Mouse (Mus musculus) adrenal gland, postnatal 4 days (tissue): ENCODE measurements at regions not wholly inside any gene's neighbourhood (a gene's known extent, or its start where the extent isn't known, plus 50 kb on each side); places are given as distances from the start of the nearest gene placed in this dataset.

Experiments used
- DNase-seq, 2 experiments: peaks; one replicate each; pipeline ENCODE4 v3.0.0; 2021 to 2022; ENCODE audit warnings: low spot score in 2 of 2, mixed read lengths in 2 of 2

- no peak for DNase-seq
Observed at GRCm38 (mm10) chr9:46738056-46738455, 260.5 kb upstream of the Gm4791 start.

DNA sequence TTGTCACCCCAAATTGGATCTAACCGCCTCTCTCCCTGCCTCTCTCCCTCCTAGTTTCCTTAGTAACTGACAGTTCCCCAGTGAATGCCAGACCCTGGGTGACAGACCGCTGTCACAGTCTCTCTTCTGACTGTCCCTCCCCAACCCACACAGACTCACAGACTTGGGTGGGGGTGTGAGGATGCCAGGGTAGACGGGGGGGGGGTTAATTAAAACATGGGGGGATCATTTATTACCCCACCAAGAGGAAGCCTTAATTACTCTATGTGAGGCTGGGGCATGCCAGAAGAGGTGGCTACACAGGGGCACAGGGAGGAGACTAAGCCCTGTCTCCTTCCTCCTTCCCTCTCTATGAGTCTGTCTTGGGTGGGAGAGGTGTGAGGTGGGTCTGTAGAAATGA, 261.1 kb upstream of the Gm4791 start:
- DNase-seq = no peak

GRCm38 (mm10) chr9:46736232-46736631, 262.3 kb upstream of the Gm4791 start:
- no peak for DNase-seq

GRCm38 (mm10) chr9:46735664-46736067, 262.9 kb upstream of the Gm4791 start:
- peak; percentile 60 to 77 for DNase-seq

DNA sequence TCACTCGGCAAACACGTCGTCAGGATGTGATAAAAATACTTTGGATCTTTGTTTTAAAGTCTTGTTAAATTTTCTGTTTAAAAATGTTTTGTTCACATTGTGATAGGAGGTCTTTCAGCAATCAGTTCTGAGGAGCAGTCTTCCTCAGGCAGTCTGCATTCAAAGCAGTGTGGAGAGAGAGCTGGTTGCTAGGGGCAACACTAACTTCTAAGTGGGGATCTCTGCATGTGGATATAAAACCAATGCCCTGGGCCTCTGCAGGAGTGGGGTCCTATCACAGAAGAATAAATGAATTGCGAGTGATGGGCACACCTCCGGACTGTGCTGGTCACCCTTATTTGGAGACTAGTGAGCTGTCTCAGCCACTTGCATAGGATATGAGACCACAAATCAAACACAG, 270.1 kb upstream of the Gm4791 start:
- DNase-seq = no peak

- DNase-seq = no peak
Observed at GRCm38 (mm10) chr9:46724231-46724630, 274.3 kb upstream of the Gm4791 start.

DNA sequence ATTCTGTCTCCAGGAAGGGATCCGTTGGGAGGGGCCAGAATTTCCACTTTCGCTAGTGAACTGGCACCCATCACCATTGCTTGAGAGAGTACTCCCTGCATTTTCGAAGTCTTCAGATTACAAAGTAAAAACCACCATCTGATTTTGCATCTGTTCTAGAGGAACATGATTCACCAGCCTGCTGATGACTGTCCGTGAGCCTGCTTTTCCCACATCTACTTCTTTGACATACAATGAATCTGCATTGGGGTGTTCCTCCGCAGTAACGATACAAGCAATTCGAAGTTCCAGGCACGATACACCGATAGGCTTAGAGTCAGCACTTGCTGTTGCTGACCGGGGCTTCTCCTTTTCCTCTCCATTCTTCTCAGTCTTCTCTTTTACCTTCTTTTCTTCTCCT, 285.1 kb upstream of the Gm4791 start:
- DNase-seq = no peak

DNA sequence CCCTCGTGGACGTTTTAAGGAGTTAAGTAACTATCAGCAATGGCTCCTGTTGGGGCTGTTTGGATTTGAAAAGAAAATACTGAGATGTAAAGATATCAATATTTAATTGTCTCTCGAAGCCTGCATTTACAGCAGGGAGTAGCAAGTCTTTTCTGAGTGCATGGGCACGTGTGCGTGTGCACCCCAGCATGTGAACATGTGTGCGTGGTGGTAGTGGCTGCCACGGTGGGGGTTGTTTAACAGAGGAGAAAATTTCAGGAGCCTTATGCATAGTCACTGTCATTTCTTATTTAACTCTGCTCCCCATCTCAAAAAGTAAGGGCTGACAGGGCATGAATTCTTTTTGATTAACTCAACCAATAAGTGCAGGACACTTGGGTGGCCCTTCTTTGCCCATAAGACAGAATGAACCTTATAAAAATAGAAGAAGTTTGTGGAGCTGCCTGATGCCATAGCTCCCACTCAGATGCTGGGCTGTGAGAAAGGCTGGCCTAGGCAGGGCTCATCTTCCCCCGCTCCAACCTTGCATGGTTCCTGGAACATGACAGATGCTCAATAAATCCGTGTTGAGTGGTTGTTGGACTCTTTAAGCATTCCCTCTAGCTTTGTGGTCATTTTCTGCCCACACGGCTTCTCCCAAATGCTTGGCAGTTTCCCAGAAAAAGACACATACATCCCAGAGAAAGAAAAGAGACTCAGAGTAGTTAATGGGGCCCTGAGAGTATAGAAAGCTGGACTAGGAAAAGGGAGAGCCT, 294.2 kb upstream of the Gm4791 start:
- DNase-seq = no peak

DNA sequence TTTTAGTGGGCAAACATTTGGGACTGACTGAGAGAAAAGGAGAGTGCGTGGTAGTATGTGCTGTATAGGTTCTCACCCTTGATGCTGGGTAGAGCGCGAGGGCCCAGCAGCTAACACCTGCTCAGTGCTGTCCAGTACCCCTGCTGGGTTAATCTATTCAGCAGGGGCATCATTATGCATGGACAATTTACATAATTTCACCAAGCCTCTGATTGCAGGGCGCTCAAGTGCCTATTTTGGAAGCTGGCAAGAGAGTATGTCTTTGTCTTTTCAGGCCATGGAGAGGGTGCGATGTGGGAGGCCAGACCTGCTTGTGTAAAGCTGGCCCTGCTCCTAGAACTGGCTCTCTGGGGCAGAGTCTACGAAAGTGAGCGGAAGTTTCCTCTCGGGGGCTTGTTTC, 294.9 kb upstream of the Gm4791 start:
- DNase-seq = no peak

- no peak for DNase-seq
Observed at GRCm38 (mm10) chr9:46702901-46703636, 295.5 kb upstream of the Gm4791 start.

- DNase-seq = no peak
Observed at GRCm38 (mm10) chr9:46702053-46702900, 296.3 kb upstream of the Gm4791 start.

- no peak for DNase-seq
Observed at GRCm38 (mm10) chr9:46696171-46696570, 302.4 kb upstream of the Gm4791 start.

- no peak for DNase-seq
Observed at GRCm38 (mm10) chr9:46689331-46689730, 309.2 kb upstream of the Gm4791 start.

DNA sequence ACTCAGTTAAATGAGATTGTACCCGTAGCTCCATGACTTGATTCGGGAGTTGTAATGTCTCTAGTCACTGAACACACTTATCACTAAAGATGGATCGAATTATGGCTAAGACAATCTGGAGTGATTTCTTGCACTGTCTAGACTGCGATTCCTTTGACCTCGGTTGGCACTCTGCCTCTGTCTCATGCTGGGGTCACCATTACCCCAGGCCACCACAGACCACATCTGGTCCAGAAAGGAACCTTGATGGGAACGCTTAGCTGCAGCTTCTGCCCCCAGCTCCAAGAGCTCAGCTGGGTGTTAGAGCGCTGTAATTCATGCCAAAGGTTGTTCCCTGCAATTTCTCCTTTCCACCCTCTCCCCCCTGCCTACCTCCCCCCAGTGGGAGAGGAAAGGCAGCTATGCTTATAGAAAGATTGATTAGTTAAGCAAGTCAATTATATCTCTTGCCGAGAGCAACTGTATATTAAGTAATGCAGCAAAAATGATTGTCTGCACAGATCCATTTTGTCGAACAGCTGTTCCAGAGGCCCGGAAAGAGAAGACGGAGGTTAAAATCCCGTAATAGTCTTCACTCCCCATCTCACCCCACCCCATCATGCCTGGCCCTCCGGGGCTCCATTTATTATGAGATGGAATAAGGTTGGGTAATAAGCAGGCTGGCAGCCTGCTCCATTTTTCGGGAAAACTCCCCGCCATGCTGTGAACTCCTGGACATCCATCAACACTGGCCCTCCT, 314.3 kb upstream of the Gm4791 start:
- no peak for DNase-seq

DNA sequence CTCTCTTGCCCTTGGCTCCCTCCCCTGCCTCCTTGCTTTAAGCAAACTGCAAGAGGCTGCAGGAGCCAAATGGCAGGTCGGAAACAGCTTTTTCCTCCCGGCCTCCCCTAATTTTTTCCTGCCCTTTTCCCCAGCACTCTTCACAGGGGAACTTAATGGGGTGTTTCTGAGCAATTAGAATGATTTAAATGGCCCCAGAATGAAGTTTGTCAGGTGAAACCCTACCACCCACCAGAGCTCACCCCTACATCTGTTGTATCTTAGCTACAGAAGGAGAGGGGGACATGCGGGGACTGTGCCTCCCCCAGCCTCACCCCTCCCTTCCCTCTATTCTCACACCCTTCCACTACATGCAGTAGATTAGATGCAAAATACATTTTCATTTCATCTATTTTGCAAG, 326.5 kb upstream of the Gm4791 start:
- DNase-seq = no peak

- no peak for DNase-seq
Observed at GRCm38 (mm10) chr9:46654422-46654821, 334.6 kb upstream of the 4931429L15Rik start.

GRCm38 (mm10) chr9:46647238-46647922, 327.6 kb upstream of the 4931429L15Rik start:
- no peak for DNase-seq

DNA sequence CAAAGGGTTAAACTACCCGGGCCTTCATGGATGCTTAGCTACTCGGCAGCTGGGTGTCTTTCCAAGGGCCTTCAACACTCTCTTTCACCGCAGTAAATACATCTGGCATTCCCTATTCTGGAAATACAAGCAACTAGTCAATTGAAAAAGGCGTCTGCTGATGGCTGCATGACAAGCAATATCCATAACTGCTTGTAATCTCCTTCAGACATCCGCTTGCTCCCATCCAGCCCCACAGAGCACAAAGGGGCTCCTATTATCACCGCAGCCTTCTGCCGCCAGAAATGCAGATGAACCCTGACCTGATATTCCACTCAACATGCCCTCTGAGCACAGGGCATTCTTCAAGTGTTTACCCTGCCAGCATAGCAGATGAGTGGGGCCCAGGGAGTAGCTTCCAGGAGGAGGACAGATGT, 325.7 kb upstream of the 4931429L15Rik start:
- no peak for DNase-seq

DNA sequence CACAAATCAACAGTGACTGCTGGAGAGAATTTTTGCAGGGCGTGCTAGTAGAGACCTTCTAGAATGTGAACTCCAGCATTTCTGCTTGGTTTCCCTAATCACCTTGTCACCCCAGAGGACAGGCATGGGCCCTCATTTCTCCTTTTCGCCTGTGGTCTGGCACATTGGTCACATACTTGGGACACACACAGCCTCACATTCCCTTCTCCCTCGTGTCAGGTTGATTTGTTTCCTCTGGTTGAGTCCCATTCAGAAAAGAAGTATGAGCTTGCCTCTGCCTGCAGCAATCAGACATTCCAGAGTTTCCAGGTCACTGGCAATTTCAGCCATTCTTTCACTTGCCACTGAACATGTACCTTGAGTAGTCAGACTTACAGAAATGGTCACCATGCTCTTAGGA, 323.8 kb upstream of the 4931429L15Rik start:
- no peak for DNase-seq

- peak; percentile 7 to 12 for DNase-seq
Observed at GRCm38 (mm10) chr9:46642696-46643095, 322.9 kb upstream of the 4931429L15Rik start.
